Mouse (Mus musculus) heart, adult 2 months (tissue): Measurements from ENCODE around the gene Anxa9.

Experiments used
- CTCF ChIP-seq: fragments of 200-600 bp; IDR thresholded peaks from 2 replicates; pipeline ENCODE4 v1.8.1; 2022; ENCODE audit warnings: antibody characterized with exemption, mild to moderate bottlenecking, moderate library complexity
- POLR2A ChIP-seq: fragments of 200-500 bp; IDR thresholded peaks from 2 replicates; pipeline ENCODE4 v1.6.1; 2011; ENCODE audit warnings: mild to moderate bottlenecking, low read depth, low read length, control low read depth; ENCODE audit not compliant: insufficient read depth

- TF ChIP-seq POLR2A, result no peak
- TF ChIP-seq CTCF, result no peak
Measured at GRCm38 (mm10) chr3:95250783-95251424, 56.1 kb downstream of the Anxa9 start, which contains the start of gene Bnipl.
